Mouse (Mus musculus) C2C12 (cell line): ENCODE data around the gene Ccnl1.

Source experiments
- CEBPB ChIP-seq: IDR thresholded peaks from one replicate; pipeline ENCODE4 v1.6.1; 2011; ENCODE audit warnings: low read depth, mild to moderate bottlenecking, control low read depth, moderate library complexity
- CTCF ChIP-seq: IDR thresholded peaks from one replicate; pipeline ENCODE4 v1.5.1; 2011; ENCODE audit not compliant: control insufficient read depth, insufficient read depth, insufficient read length
- MAX ChIP-seq: IDR thresholded peaks from one replicate; pipeline ENCODE4 v1.6.1; 2011; ENCODE audit warnings: mild to moderate bottlenecking, control low read depth
- MYOD1 ChIP-seq: IDR thresholded peaks from one replicate; pipeline ENCODE4 v1.6.1; 2011; ENCODE audit warnings: low read depth; ENCODE audit not compliant: control insufficient read depth, insufficient read length
- USF1 ChIP-seq: IDR thresholded peaks from one replicate; pipeline ENCODE4 v1.6.1; 2011; ENCODE audit warnings: low read depth, mild to moderate bottlenecking, control low read depth, moderate library complexity

GRCm38 (mm10) chr3:65927685-65928084 lies 30.4 kb downstream of the Ccnl1 start:
- no peak for TF ChIP-seq CTCF
- peak; percentile 41 for TF ChIP-seq MAX
- TF ChIP-seq CEBPB, result no peak
- TF ChIP-seq USF1, result no peak
- no peak for TF ChIP-seq MYOD1
